Mouse (Mus musculus): ENCODE data around the gene Gpr156.

DNA sequence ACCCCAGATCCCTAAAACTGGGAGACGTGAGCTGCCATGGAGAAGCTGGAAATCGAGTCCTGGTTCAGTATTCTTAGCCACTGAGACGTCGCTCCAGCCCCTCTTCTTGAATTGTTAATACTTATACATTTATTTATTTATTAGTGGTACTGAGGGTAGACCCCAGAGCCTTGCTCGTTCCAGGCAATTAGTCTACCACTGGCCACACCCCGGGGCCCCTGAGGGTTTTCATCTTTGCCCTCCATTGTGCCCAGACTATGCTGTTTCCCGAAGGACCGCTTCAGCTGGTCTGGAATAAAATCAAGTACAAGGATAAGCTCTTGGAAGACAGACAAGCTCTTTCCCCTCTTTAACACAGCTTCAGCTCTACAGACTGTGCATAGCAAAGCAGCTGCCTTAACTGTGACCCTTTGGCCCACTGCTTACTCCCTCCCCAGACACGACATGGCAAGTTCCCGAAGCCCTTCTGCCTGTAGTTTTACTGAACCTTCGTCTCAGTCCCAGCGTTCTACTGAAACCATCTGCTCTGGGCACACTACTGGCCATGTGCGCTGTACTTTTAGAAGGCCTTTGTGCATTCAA lies 39.1 kb downstream of the Gpr156 start:
- TF ChIP-seq POLR2A (IDR thresholded peaks at IDR 0.05; ENCODE audit: borderline replicate concordance, low read depth, low read length) (no peak), CTCF (IDR thresholded peaks at IDR 0.05; ENCODE audit: low read depth, low read length) (no peak)
